Mouse (Mus musculus) midbrain, embryonic 15.5 days (tissue): ENCODE results near the gene Dab2ip. TPM values are rescaled to one million over a fixed set of nuclear protein-coding genes. Genes with fewer than 3 reads are reported as not detected.

Source experiments
- ATAC-seq: fragments of 200-750 bp; cut with Nextera tagmentation; replicated peaks from 2 replicates; pipeline ENCODE4 v1.8.0; 2017; ENCODE audit warnings: moderate TSS enrichment
- H3K27ac ChIP-seq: fragments of 300-500 bp; sonication (generic); 2 replicates; pipeline ENCODE4 v1.5.1; 2015; ENCODE audit warnings: mild to moderate bottlenecking, inconsistent platforms
- H3K27me3 ChIP-seq: fragments of 300-500 bp; sonication (generic); replicated peaks from 2 replicates; pipeline ENCODE4 v1.6.1; 2015; ENCODE audit warnings: inconsistent platforms
- H3K36me3 ChIP-seq: fragments of 300-500 bp; sonication (generic); replicated peaks from 2 replicates; pipeline ENCODE4 v1.6.1; 2015; ENCODE audit warnings: inconsistent platforms
- H3K4me1 ChIP-seq: fragments of 300-500 bp; sonication (generic); 2 replicates; pipeline ENCODE4 v1.6.1; 2015; ENCODE audit warnings: inconsistent platforms
- H3K4me2 ChIP-seq: fragments of 300-500 bp; sonication (generic); 2 replicates; pipeline ENCODE4 v1.6.1; 2015; ENCODE audit warnings: inconsistent platforms, mild to moderate bottlenecking, moderate library complexity
- H3K4me3 ChIP-seq: fragments of 300-500 bp; sonication (generic); 2 replicates; pipeline ENCODE4 v1.5.1; 2015; ENCODE audit warnings: mild to moderate bottlenecking, inconsistent platforms
- H3K9ac ChIP-seq: fragments of 300-500 bp; sonication (generic); 2 replicates; pipeline ENCODE4 v1.6.1; 2015; ENCODE audit warnings: mild to moderate bottlenecking, inconsistent platforms
- H3K9me3 ChIP-seq: fragments of 300-500 bp; sonication (generic); 2 replicates; pipeline ENCODE4 v1.6.1; 2016; ENCODE audit warnings: inconsistent platforms
- WGBS: fragments of 180-500 bp; shearing (Covaris S2); methylation state at CpG from one replicate; pipeline ENCODE4 v1.1.7; 2015; ENCODE audit warnings: mixed read lengths; 5-methylcytosine and 5-hydroxymethylcytosine counted together
- polyA plus RNA-seq: library from polyadenylated mRNA; unstranded; fragments of >200 nt; fragmentation: Nextera tagmentation; extraction: Ambion mirVana; gene quantifications from 2 replicates; pipeline ENCODE4 v1.2.1, GENCODE M21; 2015

The Dab2ip gene
- polyA plus RNA-seq, 1 experiment from 2014 or later: 79.7 TPM

DNA sequence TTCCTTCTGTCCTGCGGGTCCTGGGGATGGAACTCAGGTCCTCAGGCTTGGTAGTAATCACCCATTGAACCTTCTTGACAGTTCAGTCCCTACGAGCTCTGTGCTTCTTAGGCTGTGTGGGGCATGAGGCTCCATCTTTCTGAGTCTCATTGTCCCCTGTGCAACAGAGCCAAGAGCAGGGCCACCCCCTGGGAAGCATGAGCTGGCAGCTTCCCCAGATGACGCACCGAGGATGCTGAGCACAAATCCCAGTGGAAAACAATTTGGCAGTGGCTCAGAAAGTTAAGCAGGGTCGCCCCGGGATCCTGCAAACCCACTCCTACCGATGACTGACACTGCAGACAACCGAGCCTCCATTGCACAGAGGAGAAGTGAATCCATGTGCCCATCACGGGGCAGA lies 24.4 kb upstream of the Dab2ip start:
- no peaks in the 10 kb centered on the region for H3K4me1 ChIP-seq
- no peak overlapping the region for H3K27ac ChIP-seq
- H3K4me2 ChIP-seq: no peak overlapping the region
- H3K27me3 ChIP-seq: no peaks in the 10 kb centered on the region
- H3K4me3 ChIP-seq: no peak overlapping the region
- no peaks in the 10 kb centered on the region for H3K9me3 ChIP-seq
- no peak for ATAC-seq
- WGBS: 48% methylated on average over 9 of the region's 9 CpGs
- H3K36me3 ChIP-seq: no peaks in the 10 kb centered on the region
- H3K9ac ChIP-seq: no peak overlapping the region

DNA sequence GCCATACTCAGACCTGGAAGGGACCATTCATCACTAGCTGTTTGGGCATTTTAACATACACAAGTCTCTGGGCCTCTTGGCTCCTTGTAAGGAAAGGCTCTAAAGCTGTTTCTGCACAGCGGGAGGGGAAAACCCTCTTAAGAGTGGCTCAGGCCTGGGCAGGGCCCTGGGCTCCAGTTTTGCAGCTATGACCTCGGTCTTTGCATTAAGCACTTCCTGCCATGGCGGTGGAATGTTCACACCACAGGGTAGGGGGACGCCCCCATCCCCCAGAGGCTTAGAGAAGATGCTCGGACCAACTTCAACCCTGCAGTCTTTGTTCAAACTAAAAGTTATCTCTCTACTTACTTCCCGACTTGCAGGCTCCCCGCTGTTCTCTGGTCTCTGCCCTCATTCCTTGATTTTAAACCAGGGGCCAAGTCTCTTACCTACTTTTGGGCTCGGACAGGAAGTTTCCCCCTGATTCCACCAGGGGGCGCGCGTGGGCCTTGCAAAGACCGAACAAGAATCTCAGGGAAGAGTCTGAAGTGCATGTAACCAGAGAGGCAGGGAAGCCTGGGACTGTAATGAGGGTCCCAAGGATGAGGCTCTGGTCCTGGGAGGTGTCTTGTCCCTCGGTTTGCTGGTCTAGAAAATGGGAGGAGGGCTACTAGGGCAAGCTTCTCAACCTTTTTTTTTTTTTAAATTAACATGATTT lies 18.6 kb upstream of the Dab2ip start:
- Histone ChIP-seq H3K36me3 (no peaks in the 10 kb centered on the region), H3K27ac (no peak overlapping the region), H3K9ac (no peak overlapping the region; the same call in 1 of the 2 replicates), H3K9me3 (no peaks in the 10 kb centered on the region), H3K4me1 (no peaks in the 10 kb centered on the region), H3K27me3 (no peaks in the 10 kb centered on the region), H3K4me2 (no peak overlapping the region), H3K4me3 (no peak overlapping the region)
- peak; percentile 64; the same call in 1 of the 2 replicates for ATAC-seq
- 8% methylated on average over 13 of the region's 13 CpGs for WGBS

DNA sequence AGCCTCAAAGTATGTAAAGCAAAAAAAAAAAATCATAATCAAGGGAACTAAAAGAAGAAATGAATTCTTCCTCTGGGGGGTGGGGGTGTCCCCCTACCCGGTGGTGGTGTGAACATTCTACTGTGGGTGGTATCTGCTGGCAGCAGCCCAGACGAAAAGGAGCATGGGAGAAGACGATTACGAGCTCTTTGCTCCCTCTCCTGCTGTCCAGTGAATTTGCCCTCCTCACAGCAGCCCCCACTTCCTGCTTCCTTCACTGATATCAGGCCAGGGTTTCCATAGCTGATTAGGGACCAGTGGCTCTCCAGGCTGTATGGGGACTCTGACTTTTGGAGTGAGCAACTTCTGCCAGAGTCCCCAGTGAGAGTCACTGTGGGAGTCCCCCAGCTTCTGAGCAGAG lies 17.3 kb upstream of the Dab2ip start:
- Histone ChIP-seq H3K27me3 (no peaks in the 10 kb centered on the region), H3K9me3 (no peaks in the 10 kb centered on the region), H3K4me1 (peaks cover 7% of the 10 kb centered on the region), H3K4me3 (no peak overlapping the region), H3K36me3 (no peaks in the 10 kb centered on the region), H3K9ac (no peak overlapping the region), H3K27ac (no peak overlapping the region), H3K4me2 (no peak overlapping the region)
- no peak for ATAC-seq
- whole genome bisulfite sequencing: 50% methylated on average over 4 of the region's 4 CpGs

DNA sequence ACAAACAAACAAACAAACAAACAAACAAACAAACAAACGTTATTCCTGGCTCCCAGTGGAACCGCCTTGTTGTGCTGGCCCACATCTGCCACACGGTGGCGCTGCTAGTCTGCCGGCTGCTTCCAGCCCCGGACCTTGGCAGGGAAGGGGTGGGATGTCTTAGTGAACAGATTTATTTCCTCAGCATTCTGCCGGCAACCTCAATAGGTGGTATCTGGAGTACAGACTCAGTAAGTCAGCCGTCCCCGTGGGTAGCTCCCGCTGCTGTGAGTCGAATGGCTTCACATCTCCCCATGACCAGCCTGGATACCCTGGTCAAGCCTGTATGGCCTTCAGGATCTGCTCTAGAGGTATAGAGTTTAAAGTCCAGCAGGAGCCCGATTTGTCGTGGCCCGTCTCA lies 13.3 kb upstream of the Dab2ip start:
- ATAC-seq: peak; percentile 80
- no peak overlapping the region for H3K9ac ChIP-seq
- 11% methylated on average over 14 of the region's 14 CpGs for WGBS
- H3K27ac ChIP-seq: no peak overlapping the region
- peaks cover 7% of the 10 kb centered on the region for H3K4me1 ChIP-seq
- H3K4me3 ChIP-seq: peak overlapping the region; percentile 19
- H3K9me3 ChIP-seq: no peaks in the 10 kb centered on the region
- H3K4me2 ChIP-seq: peak overlapping the region; percentile 50
- H3K36me3 ChIP-seq: no peaks in the 10 kb centered on the region
- H3K27me3 ChIP-seq: no peaks in the 10 kb centered on the region

DNA sequence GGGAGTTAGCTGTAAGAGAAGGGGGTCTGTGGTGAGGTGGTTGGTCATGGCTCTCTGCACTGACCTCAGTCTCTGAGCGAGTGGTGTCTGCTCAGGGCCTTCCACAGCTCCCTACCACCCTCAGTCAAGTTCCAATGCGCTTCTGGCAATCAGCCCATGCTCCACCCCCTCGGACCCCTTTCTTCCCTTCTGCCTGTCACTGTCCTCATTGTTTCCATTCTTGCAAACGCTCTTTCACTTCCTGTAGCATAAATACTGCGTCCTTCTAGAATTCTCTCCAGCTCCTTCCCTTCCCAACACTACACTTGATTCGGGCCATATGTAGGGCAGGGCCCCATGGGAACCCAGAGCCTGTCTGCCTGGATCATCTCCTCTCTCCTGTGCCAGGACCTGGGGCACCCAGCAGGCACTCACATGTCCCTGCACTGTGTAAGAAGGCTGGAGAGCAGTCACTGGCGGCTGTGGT lies 12.9 kb upstream of the Dab2ip start:
- H3K4me3 ChIP-seq: peak overlapping the region; percentile 19
- H3K4me2 ChIP-seq: peak overlapping the region; percentile 50
- 29% methylated on average over 7 of the region's 7 CpGs for WGBS
- no peaks in the 10 kb centered on the region for H3K36me3 ChIP-seq
- peaks cover 7% of the 10 kb centered on the region for H3K4me1 ChIP-seq
- ATAC-seq: peak; percentile 65
- H3K27ac ChIP-seq: no peak overlapping the region
- no peaks in the 10 kb centered on the region for H3K27me3 ChIP-seq
- no peaks in the 10 kb centered on the region for H3K9me3 ChIP-seq
- no peak overlapping the region for H3K9ac ChIP-seq

DNA sequence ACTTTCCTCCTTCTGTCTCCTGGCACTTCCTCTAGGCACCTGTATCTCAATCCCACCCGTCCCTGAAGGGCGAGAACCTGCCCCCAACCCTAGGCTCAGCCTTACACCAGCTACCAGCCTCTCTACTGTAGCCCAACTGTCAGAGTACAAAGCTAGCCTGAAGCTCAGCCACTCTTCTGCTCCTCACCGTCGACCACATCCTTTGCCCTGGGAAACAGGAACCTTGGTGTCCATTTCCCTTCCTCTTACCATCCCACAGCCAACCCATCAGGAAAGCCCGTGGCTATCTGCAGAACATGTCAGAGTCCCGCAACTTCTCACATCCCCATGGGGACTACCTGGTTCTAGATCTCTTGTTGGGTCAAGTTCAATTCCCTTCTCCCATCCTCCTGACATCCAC lies 11.6 kb upstream of the Dab2ip start:
- Histone ChIP-seq H3K27me3 (no peaks in the 10 kb centered on the region), H3K4me2 (no peak overlapping the region), H3K9ac (no peak overlapping the region), H3K36me3 (no peaks in the 10 kb centered on the region), H3K4me3 (no peak overlapping the region), H3K27ac (no peak overlapping the region), H3K4me1 (peaks cover 7% of the 10 kb centered on the region), H3K9me3 (no peaks in the 10 kb centered on the region)
- ATAC-seq: no peak
- WGBS: 94% methylated on average over 6 of the region's 6 CpGs

DNA sequence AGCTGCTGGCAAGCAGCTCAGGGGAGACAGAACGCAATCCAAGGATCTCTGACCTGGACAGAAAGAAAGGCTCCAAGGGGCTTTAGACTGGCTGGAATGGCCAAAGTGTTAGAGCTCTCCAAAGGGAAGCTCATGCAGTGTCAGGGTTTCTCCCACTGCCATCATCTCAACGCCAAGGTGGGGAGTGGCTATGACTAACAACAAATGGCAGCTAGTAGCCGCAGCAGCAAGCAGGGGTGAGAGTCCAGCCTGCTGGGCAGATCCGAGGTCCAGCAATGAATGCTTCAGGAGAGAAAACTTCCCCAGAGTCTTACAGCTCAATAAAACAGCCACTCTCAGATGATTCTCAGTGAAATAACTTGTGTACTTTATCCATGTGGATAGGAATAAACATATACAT lies 8.9 kb upstream of the Dab2ip start:
- Histone ChIP-seq H3K4me1 (peaks cover 7% of the 10 kb centered on the region), H3K4me2 (no peak overlapping the region), H3K27ac (no peak overlapping the region), H3K4me3 (no peak overlapping the region), H3K9ac (no peak overlapping the region), H3K36me3 (no peaks in the 10 kb centered on the region), H3K27me3 (no peaks in the 10 kb centered on the region), H3K9me3 (no peaks in the 10 kb centered on the region)
- 74% methylated on average over 4 of the region's 4 CpGs for WGBS
- no peak for ATAC-seq

DNA sequence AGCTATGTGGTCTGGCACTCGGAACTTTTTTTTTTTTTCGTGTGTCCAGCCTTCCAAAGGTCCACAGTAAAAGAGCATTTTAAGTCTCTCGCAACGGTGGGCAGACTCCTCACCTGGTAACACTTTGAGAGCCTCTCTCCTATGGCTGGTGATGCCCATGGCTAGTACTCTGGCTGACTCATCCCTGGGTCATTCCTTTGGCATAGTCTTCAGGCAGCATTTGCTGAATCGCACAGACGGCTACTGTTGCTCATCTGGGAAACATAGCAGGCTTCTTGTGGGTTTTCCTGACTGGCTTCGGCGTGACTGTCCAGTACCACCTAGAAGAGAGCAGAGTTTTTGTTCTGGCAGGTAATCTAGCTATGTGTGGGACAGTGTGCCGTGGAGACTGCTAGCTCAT lies 8.0 kb upstream of the Dab2ip start:
- 86% methylated on average over 9 of the region's 9 CpGs for WGBS
- H3K27me3 ChIP-seq: no peaks in the 10 kb centered on the region
- H3K4me1 ChIP-seq: peaks cover 3% of the 10 kb centered on the region
- no peaks in the 10 kb centered on the region for H3K36me3 ChIP-seq
- no peak overlapping the region for H3K4me2 ChIP-seq
- no peak overlapping the region for H3K4me3 ChIP-seq
- no peak overlapping the region for H3K9ac ChIP-seq
- H3K9me3 ChIP-seq: no peaks in the 10 kb centered on the region
- ATAC-seq: no peak
- no peak overlapping the region for H3K27ac ChIP-seq

DNA sequence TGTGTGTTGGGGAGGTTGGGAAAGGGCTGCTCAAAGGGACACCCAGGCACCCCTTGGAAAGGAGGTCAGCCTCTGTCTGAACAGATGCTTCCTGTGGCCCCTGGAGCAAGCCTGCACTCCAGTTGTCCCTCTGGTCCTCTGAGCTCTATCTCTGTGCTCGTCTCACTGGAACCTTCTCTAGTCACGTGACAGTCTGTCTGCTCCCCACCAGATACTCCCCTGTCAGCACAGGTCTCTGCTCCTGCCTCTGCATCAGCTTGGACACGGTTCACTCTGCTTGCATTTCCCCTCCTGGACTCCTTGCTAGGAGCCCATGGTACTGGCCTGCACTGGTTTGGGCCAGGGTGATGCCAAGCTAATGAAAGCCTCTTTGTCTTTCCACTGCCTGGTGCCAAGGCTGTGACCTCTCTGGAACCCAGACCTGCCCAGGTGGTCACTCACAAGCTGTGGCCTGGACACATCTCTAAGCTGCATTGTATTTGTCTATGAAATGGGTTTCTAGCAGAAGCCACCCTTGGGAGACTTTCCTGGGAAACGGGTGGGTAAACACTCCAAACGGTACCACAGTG lies 1.1 kb upstream of the Dab2ip start:
- Histone ChIP-seq H3K9ac (no peak overlapping the region), H3K4me3 (no peak overlapping the region), H3K9me3 (no peaks in the 10 kb centered on the region), H3K27ac (no peak overlapping the region), H3K4me1 (peaks cover 12% of the 10 kb centered on the region), H3K4me2 (no peak overlapping the region), H3K36me3 (no peaks in the 10 kb centered on the region), H3K27me3 (no peaks in the 10 kb centered on the region)
- WGBS: 80% methylated on average over 5 of the region's 5 CpGs
- no peak for ATAC-seq

DNA sequence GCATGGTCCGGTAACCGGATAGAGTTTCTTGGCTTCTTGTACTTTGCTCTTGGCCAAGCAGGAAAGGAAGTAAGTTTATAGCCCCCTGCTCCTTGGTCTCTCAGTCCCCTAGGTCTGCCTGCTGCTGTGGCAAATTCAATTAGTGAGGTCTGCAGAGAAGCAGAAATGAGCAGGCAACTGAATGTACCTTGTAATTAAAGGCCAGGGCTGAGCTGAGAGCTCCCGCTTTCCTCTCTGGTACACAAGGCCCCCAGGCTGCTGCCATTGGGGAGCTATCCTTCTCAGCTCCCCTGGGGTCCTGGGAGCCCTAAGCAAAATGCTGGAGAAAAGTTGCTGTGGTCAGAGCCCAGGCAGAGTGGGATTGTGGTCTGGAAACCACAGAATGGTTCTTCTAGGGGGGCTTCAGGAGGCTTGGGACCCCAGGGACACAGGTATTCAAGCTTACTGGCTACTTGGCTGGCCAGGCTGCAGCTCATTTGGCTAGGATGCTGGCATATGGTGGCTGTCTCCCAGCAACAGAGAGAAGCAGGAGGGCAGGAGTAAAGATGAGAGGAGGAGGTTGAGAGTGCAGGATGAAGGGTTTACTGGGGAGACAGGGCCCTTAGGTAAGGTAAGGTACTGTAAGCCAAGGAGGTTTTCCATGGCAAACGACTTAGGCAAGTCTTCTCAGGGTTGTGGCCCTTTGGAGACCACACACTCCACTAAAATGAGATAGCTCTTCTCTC lies 922 bp downstream of the Dab2ip start:
- no peak overlapping the region for H3K4me3 ChIP-seq
- ATAC-seq: no peak
- no peaks in the 10 kb centered on the region for H3K27me3 ChIP-seq
- peaks cover 12% of the 10 kb centered on the region for H3K4me1 ChIP-seq
- no peak overlapping the region for H3K9ac ChIP-seq
- H3K4me2 ChIP-seq: no peak overlapping the region
- no peak overlapping the region for H3K27ac ChIP-seq
- 77% methylated on average over 4 of the region's 4 CpGs for WGBS
- no peaks in the 10 kb centered on the region for H3K9me3 ChIP-seq
- no peaks in the 10 kb centered on the region for H3K36me3 ChIP-seq

DNA sequence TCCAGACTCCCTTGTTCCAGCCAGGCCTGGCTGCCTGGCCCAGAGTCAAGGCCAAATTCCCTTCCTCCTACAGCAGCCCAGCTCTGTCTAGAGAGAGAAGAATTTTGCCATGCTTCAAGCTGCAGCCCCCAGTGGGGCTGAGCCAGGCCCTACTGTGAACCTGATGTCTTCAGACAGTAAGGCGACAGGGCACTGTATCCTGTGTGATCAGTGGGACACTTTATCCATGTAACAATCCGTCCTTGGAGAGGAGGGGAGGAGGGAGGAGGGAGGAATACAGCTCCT lies 1.4 kb downstream of the Dab2ip start:
- H3K27me3 ChIP-seq: no peaks in the 10 kb centered on the region
- no peak overlapping the region for H3K4me3 ChIP-seq
- H3K4me1 ChIP-seq: peaks cover 12% of the 10 kb centered on the region
- no peak overlapping the region for H3K9ac ChIP-seq
- H3K27ac ChIP-seq: no peak overlapping the region
- no peak for ATAC-seq
- H3K9me3 ChIP-seq: no peaks in the 10 kb centered on the region
- H3K4me2 ChIP-seq: no peak overlapping the region
- 55% methylated on average over 2 of the region's 2 CpGs for WGBS
- no peaks in the 10 kb centered on the region for H3K36me3 ChIP-seq

DNA sequence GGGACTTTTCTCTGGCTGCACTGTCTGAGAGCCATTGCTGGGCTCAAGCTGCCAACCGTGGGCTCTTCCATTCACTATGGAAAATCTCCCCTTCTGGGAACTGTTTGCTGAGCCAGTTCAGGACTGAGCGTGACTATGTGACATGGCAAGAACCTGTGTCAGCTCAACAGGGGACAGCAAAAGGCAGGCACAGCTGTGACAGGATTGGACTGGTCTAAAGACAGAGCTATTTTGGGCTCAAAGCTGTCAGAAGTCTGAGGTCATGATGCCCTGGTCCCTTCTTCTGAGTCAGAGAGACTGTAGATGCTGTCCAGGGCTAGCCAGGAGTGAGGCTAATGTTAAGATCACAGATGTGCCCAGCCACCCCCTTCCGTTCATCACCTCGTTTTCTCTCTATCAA lies 5.7 kb downstream of the Dab2ip start:
- Histone ChIP-seq H3K27ac (no peak overlapping the region), H3K27me3 (no peaks in the 10 kb centered on the region), H3K36me3 (no peaks in the 10 kb centered on the region), H3K9ac (no peak overlapping the region), H3K4me1 (peaks cover 6% of the 10 kb centered on the region), H3K9me3 (no peaks in the 10 kb centered on the region), H3K4me3 (no peak overlapping the region), H3K4me2 (no peak overlapping the region)
- 77% methylated on average over 4 of the region's 4 CpGs for WGBS
- ATAC-seq: no peak
